12 mouse cellular contexts compared by ENCODE assay signal in the genomic region with DNA sequence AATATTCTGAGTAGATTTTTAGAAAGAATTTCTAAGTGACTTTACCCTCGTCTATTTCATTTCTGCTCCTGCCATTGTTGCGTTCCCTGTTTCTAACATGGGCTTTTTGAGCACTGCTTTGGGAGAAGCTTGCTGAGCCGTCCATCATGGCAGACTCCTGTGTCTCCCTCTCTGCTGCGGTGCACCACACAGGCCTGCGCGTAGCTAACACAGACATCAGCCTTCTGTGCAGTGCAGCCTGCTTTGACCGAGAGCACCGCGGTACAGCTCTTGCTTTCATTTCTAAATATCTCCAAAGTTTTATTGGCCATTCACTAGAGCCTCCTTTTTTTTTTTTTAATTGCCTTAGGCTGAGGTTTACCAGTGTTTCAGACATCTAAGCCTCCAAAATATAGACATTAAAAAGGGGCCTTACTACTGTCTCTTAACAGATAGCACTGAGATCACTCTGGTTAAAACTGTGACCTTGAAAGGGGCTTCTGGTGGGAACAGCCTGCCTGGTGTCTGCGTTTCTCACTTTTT.
DNase-seq lines count a peak whose midpoint lies in the region; ATAC-seq and TF ChIP-seq lines count a peak whose summit lies in the region.
"Had no signal": no experiment of that assay in that cellular context is flagged by ENCODE, and none has a peak within 500 bp of the region (broad histone marks: within the 10 kb centered on the region; RNA-seq: fewer than 3 reads in every experiment).

No protein-coding gene starts in this region.

- no peaks in the 10 kb centered on the region for H3K36me3 ChIP-seq in kidney, postnatal 0 days (ENCODE audit: insufficient read depth, low read length)
- H3K36me3 ChIP-seq in embryonic facial prominence, embryonic 14.5 days (ENCODE audit: control insufficient read depth, insufficient read depth, low read length), result no peaks in the 10 kb centered on the region
- no peaks in the 10 kb centered on the region for H3K36me3 ChIP-seq in liver, embryonic 13.5 days

- no peak for TF ChIP-seq CTCF in kidney, postnatal 0 days (IDR thresholded peaks at IDR 0.05; ENCODE audit: low read depth)

- H3K4me2 ChIP-seq in kidney, postnatal 0 days (ENCODE audit: low read length), result no peak overlapping the region
- H3K4me2 ChIP-seq in embryonic facial prominence, embryonic 14.5 days (ENCODE audit: low read depth, low read length), result peak overlapping the region; percentile 44
- H3K4me2 ChIP-seq in liver, embryonic 13.5 days, result peak overlapping the region; percentile 55

- WGBS in kidney, postnatal 0 days, result 56% methylated on average over 10 of the region's 10 CpGs
- 42% methylated on average over 10 of the region's 10 CpGs for WGBS in embryonic facial prominence, embryonic 14.5 days
- 63% methylated on average over 10 of the region's 10 CpGs for WGBS in liver, embryonic 13.5 days (ENCODE audit: insufficient replicate concordance)

- H3K9me3 ChIP-seq in kidney, postnatal 0 days (replicated peaks; ENCODE audit: low read length), result no peaks in the 10 kb centered on the region
- no peaks in the 10 kb centered on the region for H3K9me3 ChIP-seq in embryonic facial prominence, embryonic 14.5 days (ENCODE audit: control insufficient read depth, low read length)
- H3K9me3 ChIP-seq in liver, embryonic 13.5 days (replicated peaks), result no peaks in the 10 kb centered on the region

- H3K27me3 ChIP-seq in kidney, postnatal 0 days (ENCODE audit: insufficient read depth, low read length), result peaks cover 3% of the 10 kb centered on the region; the same call in 1 of the 2 replicates
- H3K27me3 ChIP-seq in embryonic facial prominence, embryonic 14.5 days (replicated peaks; ENCODE audit: control insufficient read depth, insufficient read depth, low read length), result no peaks in the 10 kb centered on the region
- no peaks in the 10 kb centered on the region for H3K27me3 ChIP-seq in liver, embryonic 13.5 days
- H3K27me3 ChIP-seq: Patski had no signal

- ATAC-seq in kidney, postnatal 0 days (replicated peaks; ENCODE audit: low FRiP score, low read depth), result no peak
- ATAC-seq in embryonic facial prominence, embryonic 14.5 days (ENCODE audit: low read depth), result peak; percentile 62; the same call in 1 of the 2 replicates
- ATAC-seq in liver, embryonic 13.5 days (ENCODE audit: low read depth), result no peak
- ATAC-seq: Patski had no signal

- H3K4me3 ChIP-seq in kidney, postnatal 0 days (replicated peaks; ENCODE audit: low read depth, low read length), result no peak overlapping the region
- peak overlapping the region; percentile 7; the same call in 1 of the 2 replicates for H3K4me3 ChIP-seq in embryonic facial prominence, embryonic 14.5 days (ENCODE audit: low read depth, low read length)
- H3K4me3 ChIP-seq in liver, embryonic 13.5 days (replicated peaks), result no peak overlapping the region

- no peak overlapping the region for H3K9ac ChIP-seq in kidney, postnatal 0 days (ENCODE audit: low read depth, low read length)
- H3K9ac ChIP-seq in embryonic facial prominence, embryonic 14.5 days (ENCODE audit: low read depth, low read length), result peak overlapping the region; percentile 48; the same call in 1 of the 2 replicates
- H3K9ac ChIP-seq in liver, embryonic 13.5 days, result 0 out of 2 replicates have a peak overlapping the region, but pooled peaks have one; percentile 20

- DNase-seq in adrenal gland, postnatal 36 days, result peak; percentile 17 to 43
- DNase-seq in adrenal gland, adult 18-20 months (ENCODE audit: low spot score in 2 of 2), result no peak
- DNase-seq in kidney, postnatal 0 days (ENCODE audit: low spot score), result no peak
- DNase-seq in kidney, postnatal 10 days, result no peak
- no peak for DNase-seq in embryonic facial prominence, embryonic 14.5 days (ENCODE audit: low spot score)
- DNase-seq in liver, embryonic 13.5 days, result no peak
- DNase-seq in right cerebral cortex, postnatal 10 days (ENCODE audit: low spot score in 2 of 2), result no peak
- no peak for DNase-seq in layer of hippocampus, adult 11-12 months (ENCODE audit: low spot score)
- DNase-seq: kidney, adult 8-10 months; right cerebral cortex, adult 18-20 months; thymus, adult 2 months had no signal

- H3K27ac ChIP-seq in kidney, postnatal 0 days, result peak overlapping the region; percentile 50
- H3K27ac ChIP-seq in embryonic facial prominence, embryonic 14.5 days (replicated peaks; ENCODE audit: low read depth, low read length), result peak overlapping the region; percentile 75
- peak overlapping the region; percentile 48 for H3K27ac ChIP-seq in liver, embryonic 13.5 days

- peaks cover 11% of the 10 kb centered on the region for H3K4me1 ChIP-seq in kidney, postnatal 0 days (replicated peaks; ENCODE audit: insufficient read depth, low read length)
- H3K4me1 ChIP-seq in embryonic facial prominence, embryonic 14.5 days (ENCODE audit: control insufficient read depth, insufficient read depth, low read length), result peaks cover 43% of the 10 kb centered on the region
- H3K4me1 ChIP-seq in liver, embryonic 13.5 days (replicated peaks), result peaks cover 61% of the 10 kb centered on the region

Comparison
In these comparisons a context has a peak if more than half of its experiments do, and no peak if none do; other contexts are left out.
1. DNase-seq: peak in adrenal gland, postnatal 36 days (2 of 2); none in adrenal gland, adult 18-20 months (0 of 2), kidney, postnatal 0 days (single experiment), kidney, postnatal 10 days (single experiment), embryonic facial prominence, embryonic 14.5 days (single experiment), liver, embryonic 13.5 days (single experiment), right cerebral cortex, postnatal 10 days (0 of 2) and layer of hippocampus, adult 11-12 months (single experiment).
2. Peak in every context shown above with its lines, with median percentiles within 50 percentile points of each other: H3K27ac ChIP-seq.